Mouse (Mus musculus) inflammation-experienced regulatory T-cells, adult 16 weeks (primary cell): Measurements from ENCODE around the gene Twf2. TPM values are rescaled to one million over a fixed set of nuclear protein-coding genes. Genes with fewer than 3 reads are reported as not detected.

Source experiments
- polyA plus RNA-seq: library from polyadenylated mRNA; unstranded; fragments of 100-300 nt; shearing (Covaris generic); gene quantifications from one replicate; pipeline ENCODE4 v1.2.1, GENCODE M21; 2017

Twf2 gene
- 328 TPM for polyA plus RNA-seq

GRCm38 (mm10) chr9:106202819-106203636 is at the start of gene Twf2:
TSS of gene Twf2 (plus strand) at chr9:106203108.

DNA sequence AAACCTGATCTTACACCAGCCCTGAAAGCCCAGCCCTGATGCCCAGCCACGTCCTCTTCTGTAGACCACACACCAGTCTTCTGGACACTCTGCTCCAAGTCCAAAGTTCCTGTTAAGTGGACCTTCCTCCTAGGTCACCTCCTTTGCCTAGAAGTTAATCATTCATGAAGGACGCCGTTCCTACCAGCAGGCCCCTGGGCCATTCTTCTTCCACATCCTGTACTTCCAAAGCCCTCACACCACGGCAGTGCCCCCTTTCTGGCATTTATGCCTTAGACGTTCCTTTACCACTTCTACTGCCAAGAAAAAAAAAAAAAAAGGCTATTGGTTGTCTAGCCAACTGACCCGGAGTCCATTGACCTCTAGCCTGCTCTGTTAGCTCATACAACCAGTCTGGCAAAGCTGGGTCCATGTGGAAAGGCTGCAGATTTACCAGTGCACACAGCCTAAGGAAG is 44.8 kb upstream of the Twf2 start, which contains the start of gene Glyctk:
Gene Glyctk (minus strand): TSS at position 102 of the 455 bp plus-strand sequence.

GRCm38 (mm10) chr9:106170556-106171345 is 32.2 kb upstream of the Twf2 start, which contains the start of gene Wdr82:
TSS of gene Wdr82 (plus strand) at chr9:106170928.

DNA sequence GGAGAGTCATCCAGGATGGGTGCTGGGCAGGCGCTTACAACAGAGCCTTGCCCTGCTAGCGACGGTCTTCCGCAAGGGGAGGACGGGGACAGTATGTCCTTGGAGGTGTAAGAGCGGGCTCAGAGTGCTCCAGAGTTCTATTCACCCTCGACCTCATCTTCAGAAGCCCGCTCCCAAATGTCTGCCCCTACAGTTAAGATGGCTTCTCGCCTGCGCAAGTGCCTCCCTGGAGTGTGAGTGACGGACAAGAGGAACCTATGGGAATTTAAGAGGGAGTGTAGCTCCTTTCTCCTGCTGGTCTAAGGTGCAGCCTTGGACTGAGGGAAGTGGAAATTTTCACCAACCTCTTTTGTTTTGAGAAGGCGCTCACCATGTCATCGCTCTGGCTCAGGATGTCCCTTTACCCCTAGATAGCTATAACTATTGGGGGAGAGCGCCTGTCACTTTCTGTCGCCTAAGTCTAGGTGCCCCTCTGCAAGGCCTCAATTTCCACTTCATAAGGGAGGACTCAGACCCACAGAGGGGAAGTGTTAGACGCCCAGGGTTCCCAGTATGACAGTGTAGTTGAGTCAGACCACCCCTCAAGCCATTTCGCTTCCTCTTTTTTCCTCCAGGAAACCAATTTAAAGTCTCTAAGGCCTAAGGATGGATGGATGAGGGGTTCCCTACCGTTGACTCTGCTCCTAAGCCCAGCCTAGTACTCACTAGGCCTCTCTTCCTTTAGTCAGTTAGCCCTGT is 3.2 kb upstream of the Twf2 start, which contains the start of gene Ppm1m:
Gene Ppm1m (minus strand): TSS at position 212 of the 738 bp plus-strand sequence.

GRCm38 (mm10) chr9:106222261-106222851 is 19.4 kb downstream of the Twf2 start, which contains the start of gene Tlr9:
TSS of gene Tlr9 (plus strand) at chr9:106222598.

Other genes starting within 250 kb of the Twf2 start
- not detected for gene Col6a5, start 242.5 kb upstream of the Twf2 start, polyA plus RNA-seq
- gene Col6a4, start 106.3 kb upstream of the Twf2 start, polyA plus RNA-seq: not detected
- 9.4 TPM for gene Glyctk, start 45.0 kb upstream of the Twf2 start, polyA plus RNA-seq
- 49.3 TPM for gene Wdr82, start 32.2 kb upstream of the Twf2 start, polyA plus RNA-seq
- gene Ppm1m, start 3.4 kb upstream of the Twf2 start, polyA plus RNA-seq: 22.2 TPM
- gene Tlr9, start 19.5 kb downstream of the Twf2 start, polyA plus RNA-seq: not detected
- 61.3 TPM for gene Alas1, start 45.5 kb downstream of the Twf2 start, polyA plus RNA-seq
- gene Poc1a, start 78.0 kb downstream of the Twf2 start, polyA plus RNA-seq: 6.3 TPM
- 11.0 TPM for gene Dusp7, start 165.5 kb downstream of the Twf2 start, polyA plus RNA-seq
- 568 TPM for gene Rpl29, start 226.3 kb downstream of the Twf2 start, polyA plus RNA-seq
- gene Acy1, start 235.2 kb downstream of the Twf2 start, polyA plus RNA-seq: 17.9 TPM
- 19.1 TPM for gene Abhd14b, start 244.4 kb downstream of the Twf2 start, polyA plus RNA-seq
- gene Abhd14a, start 244.6 kb downstream of the Twf2 start, polyA plus RNA-seq: 20.1 TPM